Mouse (Mus musculus) MEL (cell line): Measurements from ENCODE around the gene Tmem14c. TPM values are rescaled to one million over a fixed set of nuclear protein-coding genes. Genes with fewer than 3 reads are reported as not detected.

ENCODE experiments used
- DNase-seq: peaks from one replicate; pipeline ENCODE4 v3.0.0; 2011; ENCODE audit warnings: low read depth, low spot score
- H3K27ac ChIP-seq: 2 replicates; pipeline ENCODE4 v1.5.1; 2012; ENCODE audit warnings: low read depth, mild to moderate bottlenecking, control low read depth, low read length, moderate library complexity; ENCODE audit not compliant: control insufficient read depth
- H3K27me3 ChIP-seq, 2 experiments: fragments of 150-350 bp in 1 of 2; sonication (generic) in 1 of 2; 2 replicates each; pipeline ENCODE4 v1.6.1; 2012; ENCODE audit warnings: low read length in 2 of 2, mild to moderate bottlenecking in 2 of 2, improper control_type of control experiment in 1 of 2, moderate library complexity in 1 of 2; ENCODE audit not compliant: insufficient read depth in 2 of 2, control insufficient read depth in 1 of 2
- H3K36me3 ChIP-seq, 2 experiments: 2 replicates each; pipeline ENCODE4 v1.6.1; 2012 to 2014; ENCODE audit warnings: low read length in 2 of 2, improper control_type of control experiment in 1 of 2, inconsistent platforms in 1 of 2, mild to moderate bottlenecking in 1 of 2; ENCODE audit not compliant: insufficient read depth in 2 of 2, control insufficient read depth in 1 of 2
- H3K4me1 ChIP-seq, 2 experiments: fragments of 150-350 bp in 1 of 2; sonication (generic) in 1 of 2; 2 replicates each; pipeline ENCODE4 v1.6.1; 2012; ENCODE audit warnings: low read length in 2 of 2, improper control_type of control experiment in 1 of 2, mild to moderate bottlenecking in 1 of 2; ENCODE audit not compliant: insufficient read depth in 2 of 2, control insufficient read depth in 1 of 2
- H3K4me3 ChIP-seq, 2 experiments: fragments of 150-350 bp in 1 of 2; sonication (generic) in 1 of 2; 2 replicates each; pipeline ENCODE4 v1.5.1; 2012; ENCODE audit warnings: low read depth in 2 of 2, low read length in 2 of 2, mild to moderate bottlenecking in 2 of 2, moderate library complexity in 2 of 2, control low read depth in 1 of 2, improper control_type of control experiment in 1 of 2; ENCODE audit not compliant: control insufficient read depth in 1 of 2, insufficient read depth in 1 of 2
- H3K79me2 ChIP-seq: 2 replicates; pipeline ENCODE4 v1.6.1; 2012; ENCODE audit warnings: mild to moderate bottlenecking, low read length, moderate library complexity; ENCODE audit not compliant: control insufficient read depth, poor library complexity, insufficient read depth
- H3K9ac ChIP-seq: 2 replicates; pipeline ENCODE4 v1.6.1; 2012; ENCODE audit warnings: low read depth, mild to moderate bottlenecking, control low read depth, low read length, moderate library complexity; ENCODE audit not compliant: control insufficient read depth, poor library complexity, severe bottlenecking
- H3K9me3 ChIP-seq: fragments of 150-350 bp; sonication (generic); replicated peaks from 2 replicates; pipeline ENCODE4 v1.6.1; 2012; ENCODE audit warnings: mild to moderate bottlenecking, low read length, improper control_type of control experiment, moderate library complexity; ENCODE audit not compliant: insufficient read depth
- BHLHE40 ChIP-seq: IDR thresholded peaks from 2 replicates; pipeline ENCODE4 v1.6.1; 2012; ENCODE audit warnings: low read depth, mild to moderate bottlenecking, inconsistent platforms, low read length, improper control_type of control experiment, borderline replicate concordance
- CHD1 ChIP-seq: IDR thresholded peaks from 2 replicates; pipeline ENCODE4 v1.6.1; 2012; ENCODE audit warnings: low read depth, mild to moderate bottlenecking, inconsistent platforms, low read length, improper control_type of control experiment
- CHD2 ChIP-seq: IDR thresholded peaks from 2 replicates; pipeline ENCODE4 v1.6.1; 2011; ENCODE audit warnings: low read length, improper control_type of control experiment
- CTCF ChIP-seq, 3 experiments: IDR thresholded peaks in 2 of 3; conservative IDR thresholded peaks in 1 of 3; 2 replicates each; pipeline ENCODE4 v1.5.1; 2011 to 2012; ENCODE audit warnings: low read length in 3 of 3, low read depth in 2 of 3, mild to moderate bottlenecking in 2 of 3, improper control_type of control experiment in 1 of 3, inconsistent platforms in 1 of 3, mixed read lengths in 1 of 3, moderate library complexity in 1 of 3; ENCODE audit not compliant: control insufficient read depth in 1 of 3, insufficient read depth in 1 of 3, poor library complexity in 1 of 3, severe bottlenecking in 1 of 3
- E2F4 ChIP-seq: IDR thresholded peaks from 2 replicates; pipeline ENCODE4 v1.6.1; 2011; ENCODE audit warnings: low read depth, low read length, improper control_type of control experiment, borderline replicate concordance
- EP300 ChIP-seq, 2 experiments: IDR thresholded peaks; 2 replicates each; pipeline ENCODE4 v1.6.1; 2011; ENCODE audit warnings: improper control_type of control experiment in 2 of 2, low read length in 2 of 2, low read depth in 1 of 2, mild to moderate bottlenecking in 1 of 2
- ETS1 ChIP-seq: IDR thresholded peaks from 2 replicates; pipeline ENCODE4 v1.6.1; 2012; ENCODE audit warnings: low read depth, mild to moderate bottlenecking, inconsistent platforms, low read length, improper control_type of control experiment, moderate library complexity
- GABPA ChIP-seq: IDR thresholded peaks from 2 replicates; pipeline ENCODE4 v1.6.1; 2012; ENCODE audit warnings: low read depth, mild to moderate bottlenecking, inconsistent platforms, low read length, improper control_type of control experiment, moderate library complexity
- GATA1 ChIP-seq: IDR thresholded peaks from 2 replicates; pipeline ENCODE4 v1.6.1; 2011; ENCODE audit warnings: low read depth, low read length, improper control_type of control experiment
- HCFC1 ChIP-seq: IDR thresholded peaks from 2 replicates; pipeline ENCODE4 v1.6.1; 2012; ENCODE audit warnings: low read depth, mild to moderate bottlenecking, inconsistent platforms, low read length, improper control_type of control experiment, moderate library complexity
- JUND ChIP-seq: IDR thresholded peaks from 2 replicates; pipeline ENCODE4 v1.6.1; 2011; ENCODE audit warnings: low read depth, mild to moderate bottlenecking, improper control_type of control experiment, low read length
- KAT2A ChIP-seq: conservative IDR thresholded peaks from 2 replicates; pipeline ENCODE4 v1.6.1; 2012; ENCODE audit warnings: low read depth, low read length, improper control_type of control experiment, inconsistent platforms
- MAFK ChIP-seq: IDR thresholded peaks from 2 replicates; pipeline ENCODE4 v1.6.1; 2011; ENCODE audit warnings: low read depth, mild to moderate bottlenecking, low read length, improper control_type of control experiment, borderline replicate concordance
- MAX ChIP-seq: IDR thresholded peaks from 2 replicates; pipeline ENCODE4 v1.6.1; 2011; ENCODE audit warnings: low read length, improper control_type of control experiment
- MAZ ChIP-seq: IDR thresholded peaks from 2 replicates; pipeline ENCODE4 v1.6.1; 2012; ENCODE audit warnings: low read depth, mild to moderate bottlenecking, inconsistent platforms, low read length, improper control_type of control experiment
- MXI1 ChIP-seq: IDR thresholded peaks from 2 replicates; pipeline ENCODE4 v1.6.1; 2011; ENCODE audit warnings: mild to moderate bottlenecking, low read depth, low read length, improper control_type of control experiment
- MYC ChIP-seq: IDR thresholded peaks from 2 replicates; pipeline ENCODE4 v1.6.1; 2011; ENCODE audit warnings: low read depth, mild to moderate bottlenecking, low read length, improper control_type of control experiment, moderate library complexity
- NELFE ChIP-seq: IDR thresholded peaks from 2 replicates; pipeline ENCODE4 v1.6.1; 2011; ENCODE audit warnings: low read depth, low read length, improper control_type of control experiment
- POLR2A ChIP-seq, 2 experiments: IDR thresholded peaks; 2 replicates each; pipeline ENCODE4 v1.6.1; 2011 to 2012; ENCODE audit warnings: low read length in 2 of 2, mild to moderate bottlenecking in 2 of 2, control low read depth in 1 of 2, improper control_type of control experiment in 1 of 2, low read depth in 1 of 2, moderate library complexity in 1 of 2; ENCODE audit not compliant: control insufficient read depth in 1 of 2, insufficient read depth in 1 of 2, poor library complexity in 1 of 2
- POLR2AphosphoS2 ChIP-seq: IDR thresholded peaks from 2 replicates; pipeline ENCODE4 v1.6.1; 2011; ENCODE audit warnings: low read length, improper control_type of control experiment
- POLR2AphosphoS5 ChIP-seq: IDR thresholded peaks from 2 replicates; pipeline ENCODE4 v1.6.1; 2012; ENCODE audit warnings: low read depth, borderline replicate concordance, mild to moderate bottlenecking, inconsistent platforms, low read length, moderate library complexity, mixed read lengths
- RCOR1 ChIP-seq: IDR thresholded peaks from 2 replicates; pipeline ENCODE4 v1.6.1; 2012; ENCODE audit warnings: low read depth, mild to moderate bottlenecking, inconsistent platforms, low read length, improper control_type of control experiment
- SIN3A ChIP-seq: IDR thresholded peaks from 2 replicates; pipeline ENCODE4 v1.6.1; 2012; ENCODE audit warnings: low read length, improper control_type of control experiment, inconsistent platforms
- SMC3 ChIP-seq: IDR thresholded peaks from 2 replicates; pipeline ENCODE4 v1.6.1; 2011; ENCODE audit warnings: low read depth, low read length, improper control_type of control experiment
- TAL1 ChIP-seq: IDR thresholded peaks from 2 replicates; pipeline ENCODE4 v1.6.1; 2012; ENCODE audit warnings: mild to moderate bottlenecking, inconsistent platforms, low read length, moderate library complexity, mixed read lengths
- TBP ChIP-seq: IDR thresholded peaks from 2 replicates; pipeline ENCODE4 v1.8.0; 2011; ENCODE audit warnings: low read depth, low read length, improper control_type of control experiment
- TCF12 ChIP-seq: IDR thresholded peaks from 2 replicates; pipeline ENCODE4 v1.6.1; 2014; ENCODE audit warnings: low read depth, mild to moderate bottlenecking, inconsistent platforms, low read length, improper control_type of control experiment, moderate library complexity
- USF1 ChIP-seq: IDR thresholded peaks from 2 replicates; pipeline ENCODE4 v1.6.1; 2014; ENCODE audit warnings: low read depth, mild to moderate bottlenecking, inconsistent platforms, low read length, improper control_type of control experiment, moderate library complexity
- USF2 ChIP-seq, 2 experiments: IDR thresholded peaks; 2 replicates each; pipeline ENCODE4 v1.6.1; 2011 to 2012; ENCODE audit warnings: improper control_type of control experiment in 2 of 2, low read length in 2 of 2, borderline replicate concordance in 1 of 2, inconsistent platforms in 1 of 2, low read depth in 1 of 2, mild to moderate bottlenecking in 1 of 2; ENCODE audit not compliant: insufficient read depth in 1 of 2
- ZC3H11A ChIP-seq: IDR thresholded peaks from 2 replicates; pipeline ENCODE4 v1.6.1; 2012; ENCODE audit warnings: low read depth, mild to moderate bottlenecking, inconsistent platforms, low read length, improper control_type of control experiment
- ZNF384 ChIP-seq: IDR thresholded peaks from 2 replicates; pipeline ENCODE4 v1.6.1; 2012; ENCODE audit warnings: low read depth, mild to moderate bottlenecking, inconsistent platforms, low read length, improper control_type of control experiment
- polyA plus RNA-seq, 2 experiments: library from polyadenylated mRNA; stranded (reverse) in 1 of 2; unstranded in 1 of 2; fragments of >175 nt in 1 of 2; fragments of >200 nt in 1 of 2; gene quantifications; 2 replicates each; pipeline versions ENCODE4 v1.2.1 to v1.2.4; 2012; ENCODE audit warnings: low replicate concordance in 2 of 2, low read depth in 1 of 2; ENCODE audit not compliant: insufficient read length in 2 of 2, insufficient read depth in 1 of 2, missing spikeins in 1 of 2
- total RNA-seq: library from RNA; depleted of rRNA; stranded (reverse); fragments of 300-350 nt; gene quantifications from 2 replicates; pipeline ENCODE4 v1.2.3, GENCODE M21; 2012

Tmem14c gene
- total and polyA plus RNA-seq, 3 experiments, result 294 to 319 TPM; not detected in 1

GRCm38 (mm10) chr13:40988418-40988817, 27.7 kb upstream of the Tmem14c start (continued):
- TF ChIP-seq SIN3A, result no peak
- TF ChIP-seq SMC3, result no peak
- peak; percentile 61; the same call in 1 of the 2 replicates for TF ChIP-seq RCOR1
- TF ChIP-seq USF1, result no peak
- no peak for TF ChIP-seq ZC3H11A
- TF ChIP-seq POLR2AphosphoS2, result no peak
- TF ChIP-seq MAZ, result no peak
- TF ChIP-seq POLR2A (IDR thresholded peaks at IDR 0.05; ENCODE audit: control insufficient read depth in 1 of 2, insufficient read depth in 1 of 2, low read depth in 1 of 2, low read length in 2 of 2, poor library complexity in 1 of 2), result no peak
- no peak for TF ChIP-seq ETS1
- TF ChIP-seq CHD1, result no peak
- TF ChIP-seq USF2 (IDR thresholded peaks at IDR 0.05; ENCODE audit: borderline replicate concordance in 1 of 2, insufficient read depth in 1 of 2, low read depth in 1 of 2, low read length in 2 of 2), result no peak
- no peak for TF ChIP-seq E2F4
- TF ChIP-seq KAT2A, result no peak
- TF ChIP-seq CTCF (IDR thresholded peaks at IDR 0.05 in 2 of 3, conservative IDR thresholded peaks at IDR 0.05 in 1 of 3; ENCODE audit: control insufficient read depth in 1 of 3, insufficient read depth in 1 of 3, low read depth in 2 of 3, low read length in 3 of 3, poor library complexity in 1 of 3, severe bottlenecking in 1 of 3), result no peak
- TF ChIP-seq MAFK, result no peak
- TF ChIP-seq GABPA, result no peak
- no peak for TF ChIP-seq MAX
- TF ChIP-seq NELFE, result no peak
- TF ChIP-seq, all 39 proteins: peak for 6

- Histone ChIP-seq H3K4me3 (peak overlapping the region; percentile 54 to 55), H3K9me3 (no peaks in the 10 kb centered on the region), H3K27me3 (no peaks in the 10 kb centered on the region), H3K36me3 (peaks cover 0 to 5% of the 10 kb centered on the region in 2 experiments; a peak in 2 of 4 replicates), H3K9ac (peak overlapping the region; percentile 49), H3K27ac (peak overlapping the region; percentile 49), H3K4me1 (peaks cover 0 to 2% of the 10 kb centered on the region in 2 experiments; a peak in 2 of 4 replicates), H3K79me2 (no peaks in the 10 kb centered on the region)
- peak; percentile 69 for DNase-seq
- TF ChIP-seq RCOR1, result peak; percentile 63
- TF ChIP-seq ETS1, result peak; percentile 99
- no peak for TF ChIP-seq USF2 (IDR thresholded peaks at IDR 0.05; ENCODE audit: borderline replicate concordance in 1 of 2, insufficient read depth in 1 of 2, low read depth in 1 of 2, low read length in 2 of 2)
- no peak for TF ChIP-seq KAT2A
- no peak for TF ChIP-seq BHLHE40
- peak; percentile 64 for TF ChIP-seq TCF12
- TF ChIP-seq POLR2AphosphoS5, result no peak
- TF ChIP-seq CHD2, result no peak
- TF ChIP-seq ZC3H11A, result no peak
- no peak for TF ChIP-seq TAL1
- TF ChIP-seq SMC3, result no peak
- no peak for TF ChIP-seq E2F4
- peak; percentile 88 for TF ChIP-seq SIN3A
- TF ChIP-seq MAX, result no peak
- TF ChIP-seq MXI1, result peak; percentile 53; the same call in 1 of the 2 replicates
- TF ChIP-seq MAZ, result no peak
- TF ChIP-seq ZNF384, result no peak
- peak; percentile 69 to 85 for TF ChIP-seq EP300 (IDR thresholded peaks at IDR 0.05; ENCODE audit: low read depth in 1 of 2, low read length in 2 of 2)
- peak; percentile 100 for TF ChIP-seq JUND
- TF ChIP-seq TBP, result no peak
- TF ChIP-seq POLR2A (IDR thresholded peaks at IDR 0.05; ENCODE audit: control insufficient read depth in 1 of 2, insufficient read depth in 1 of 2, low read depth in 1 of 2, low read length in 2 of 2, poor library complexity in 1 of 2), result no peak
- TF ChIP-seq GATA1, result peak; percentile 85
- peak; percentile 39; the same call in 1 of the 2 replicates for TF ChIP-seq HCFC1
- peak; percentile 74; the same call in 1 of the 2 replicates for TF ChIP-seq MYC
- TF ChIP-seq NELFE, result no peak
- no peak for TF ChIP-seq MAFK
Measured at GRCm38 (mm10) chr13:40994487-40995263, 21.4 kb upstream of the Tmem14c start.
